Mouse (Mus musculus): ENCODE measurements at regions not wholly inside any gene's neighbourhood (a gene's known extent, or its start where the extent isn't known, plus 50 kb on each side); places are given as distances from the start of the nearest gene placed in this dataset.

- Histone ChIP-seq H3K27ac (ENCODE audit: insufficient read depth, low read depth) (no peak overlapping the region), H3K79me2 (replicated peaks; ENCODE audit: control insufficient read depth, extremely low read depth, insufficient read depth, poor library complexity, severe bottlenecking) (no peaks in the 10 kb centered on the region), H3K9ac (ENCODE audit: insufficient read depth, low read depth) (no peak overlapping the region), H3K4me2 (ENCODE audit: insufficient read depth, low read depth, poor library complexity, severe bottlenecking) (no peak overlapping the region), H3K4me1 (ENCODE audit: control insufficient read depth in 1 of 2, insufficient read depth in 2 of 2) (no peaks in the 10 kb centered on the region), H3K36me3 (replicated peaks in 1 of 2; ENCODE audit: control insufficient read depth in 1 of 2, insufficient read depth in 1 of 2, low read length in 1 of 2) (no peaks in the 10 kb centered on the region), H3K9me3 (replicated peaks; ENCODE audit: low read length) (no peaks in the 10 kb centered on the region), H3K4me3 (replicated peaks in 1 of 3; ENCODE audit: low read depth in 2 of 3, low read length in 2 of 3, poor library complexity in 1 of 3) (no peak overlapping the region), H3K27me3 (replicated peaks) (no peaks in the 10 kb centered on the region)
- in situ Hi-C loops (cut with MboI; ENCODE audit: low pct_ligation_motif_present, low pct_unique_long_range_greater_than_20kb, low sequenced_read_pairs) (no loop called here), dilution Hi-C loops (cut with MboI; ENCODE audit: extremely low pct_ligation_motif_present, extremely low pct_unique_long_range_greater_than_20kb, low sequenced_read_pairs) (no loop called here)
- TF ChIP-seq RCOR1 (conservative IDR thresholded peaks at IDR 0.05; ENCODE audit: low read depth, low read length): no peak
- no peak for TF ChIP-seq ZC3H11A (IDR thresholded peaks at IDR 0.05; ENCODE audit: low read depth, low read length)
- TF ChIP-seq E2F4 (IDR thresholded peaks at IDR 0.05; ENCODE audit: insufficient replicate concordance, low read depth, low read length): no peak
- no peak for TF ChIP-seq MAFK (IDR thresholded peaks at IDR 0.05; ENCODE audit: insufficient replicate concordance, low read length)
- TF ChIP-seq CTCF (conservative IDR thresholded peaks at IDR 0.05 in 1 of 2, IDR thresholded peaks at IDR 0.05 in 1 of 2; ENCODE audit: low read depth in 2 of 2, low read length in 2 of 2): no peak
- DNase-seq (ENCODE audit: extremely low read depth): no peak
Observed at GRCm38 (mm10) chr8:31746855-31747254, 1681.7 kb upstream of the 5930422O12Rik start.

- in situ Hi-C loops (cut with MboI; ENCODE audit: low pct_ligation_motif_present, low pct_unique_long_range_greater_than_20kb, low sequenced_read_pairs): no loop called here
- dilution Hi-C loops (cut with MboI; ENCODE audit: extremely low pct_ligation_motif_present, extremely low pct_unique_long_range_greater_than_20kb, low sequenced_read_pairs): no loop called here
- DNase-seq (ENCODE audit: extremely low read depth): no peak
Observed at GRCm38 (mm10) chr8:31749974-31750373, 1678.5 kb upstream of the 5930422O12Rik start.

GRCm38 (mm10) chr8:31750482-31751126, 1677.9 kb upstream of the 5930422O12Rik start:
- no peak overlapping the region for H3K27ac ChIP-seq (ENCODE audit: insufficient read depth, low read depth)
- TF ChIP-seq PAX5 (IDR thresholded peaks at IDR 0.05; ENCODE audit: low read length) (no peak), HCFC1 (IDR thresholded peaks at IDR 0.05; ENCODE audit: low read depth, low read length) (no peak), USF1 (IDR thresholded peaks at IDR 0.05; ENCODE audit: low read depth, low read length) (no peak), ZMIZ1 (IDR thresholded peaks at IDR 0.05; ENCODE audit: low read depth, low read length) (no peak), CHD1 (IDR thresholded peaks at IDR 0.05; ENCODE audit: low read depth, low read length) (no peak), RCOR1 (conservative IDR thresholded peaks at IDR 0.05; ENCODE audit: low read depth, low read length) (no peak), EP300 (IDR thresholded peaks at IDR 0.05; ENCODE audit: low read length) (no peak), ZC3H11A (IDR thresholded peaks at IDR 0.05; ENCODE audit: low read depth, low read length) (no peak), ETS1 (conservative IDR thresholded peaks at IDR 0.05; ENCODE audit: low read depth, low read length) (no peak), KAT2A (IDR thresholded peaks at IDR 0.05; ENCODE audit: insufficient replicate concordance, low read length) (no peak), JUND (conservative IDR thresholded peaks at IDR 0.05; ENCODE audit: low read depth, low read length) (no peak), ELF1 (IDR thresholded peaks at IDR 0.05; ENCODE audit: low read depth, low read length) (no peak), ZNF384 (IDR thresholded peaks at IDR 0.05; ENCODE audit: low read depth, low read length) (no peak), NELFE (IDR thresholded peaks at IDR 0.05; ENCODE audit: low read depth, low read length) (no peak), GABPA (IDR thresholded peaks at IDR 0.05; ENCODE audit: insufficient replicate concordance, low read depth, low read length) (no peak), E2F4 (IDR thresholded peaks at IDR 0.05; ENCODE audit: insufficient replicate concordance, low read depth, low read length) (no peak), RAD21 (IDR thresholded peaks at IDR 0.05; ENCODE audit: low read depth, low read length) (no peak), ZKSCAN1 (IDR thresholded peaks at IDR 0.05; ENCODE audit: borderline replicate concordance, low read depth, low read length) (no peak)
- no peaks in the 10 kb centered on the region for H3K79me2 ChIP-seq (replicated peaks; ENCODE audit: control insufficient read depth, extremely low read depth, insufficient read depth, poor library complexity, severe bottlenecking)
- dilution Hi-C loops (cut with MboI; ENCODE audit: extremely low pct_ligation_motif_present, extremely low pct_unique_long_range_greater_than_20kb, low sequenced_read_pairs): no loop called here
- no peak overlapping the region for H3K4me2 ChIP-seq (ENCODE audit: insufficient read depth, low read depth, poor library complexity, severe bottlenecking)
- no peaks in the 10 kb centered on the region for H3K27me3 ChIP-seq (replicated peaks)
- no peak overlapping the region for H3K9ac ChIP-seq (ENCODE audit: insufficient read depth, low read depth)
- no peaks in the 10 kb centered on the region for H3K36me3 ChIP-seq (replicated peaks in 1 of 2; ENCODE audit: control insufficient read depth in 1 of 2, insufficient read depth in 1 of 2, low read length in 1 of 2)
- DNase-seq (ENCODE audit: extremely low read depth): no peak
- in situ Hi-C loops (cut with MboI; ENCODE audit: low pct_ligation_motif_present, low pct_unique_long_range_greater_than_20kb, low sequenced_read_pairs): no loop called here
- H3K4me1 ChIP-seq (ENCODE audit: control insufficient read depth in 1 of 2, insufficient read depth in 2 of 2): no peaks in the 10 kb centered on the region
- no peaks in the 10 kb centered on the region for H3K9me3 ChIP-seq (replicated peaks; ENCODE audit: low read length)
- H3K4me3 ChIP-seq (replicated peaks in 1 of 3; ENCODE audit: low read depth in 2 of 3, low read length in 2 of 3, poor library complexity in 1 of 3): no peak overlapping the region

More at GRCm38 (mm10) chr8:31749974-31750373, 1678.5 kb upstream of the 5930422O12Rik start:
- TF ChIP-seq UBTF (IDR thresholded peaks at IDR 0.05; ENCODE audit: low read depth, low read length) (no peak), ZKSCAN1 (IDR thresholded peaks at IDR 0.05; ENCODE audit: borderline replicate concordance, low read depth, low read length) (no peak), ELF1 (IDR thresholded peaks at IDR 0.05; ENCODE audit: low read depth, low read length) (no peak), MYC (IDR thresholded peaks at IDR 0.05; ENCODE audit: low read depth, low read length) (no peak), JUND (conservative IDR thresholded peaks at IDR 0.05; ENCODE audit: low read depth, low read length) (no peak), RCOR1 (conservative IDR thresholded peaks at IDR 0.05; ENCODE audit: low read depth, low read length) (no peak), CTCF (conservative IDR thresholded peaks at IDR 0.05 in 1 of 2, IDR thresholded peaks at IDR 0.05 in 1 of 2; ENCODE audit: low read depth in 2 of 2, low read length in 2 of 2) (no peak), CHD1 (IDR thresholded peaks at IDR 0.05; ENCODE audit: low read depth, low read length) (no peak), E2F4 (IDR thresholded peaks at IDR 0.05; ENCODE audit: insufficient replicate concordance, low read depth, low read length) (no peak), POLR2AphosphoS2 (IDR thresholded peaks at IDR 0.05; ENCODE audit: low read depth, low read length) (no peak), IRF4 (IDR thresholded peaks at IDR 0.05; ENCODE audit: low read depth, low read length) (no peak), MAFK (IDR thresholded peaks at IDR 0.05; ENCODE audit: insufficient replicate concordance, low read length) (no peak), JUN (IDR thresholded peaks at IDR 0.05; ENCODE audit: insufficient read depth, low read depth, low read length) (no peak)
- H3K9ac ChIP-seq (ENCODE audit: insufficient read depth, low read depth): no peak overlapping the region
- no peaks in the 10 kb centered on the region for H3K79me2 ChIP-seq (replicated peaks; ENCODE audit: control insufficient read depth, extremely low read depth, insufficient read depth, poor library complexity, severe bottlenecking)
- H3K4me2 ChIP-seq (ENCODE audit: insufficient read depth, low read depth, poor library complexity, severe bottlenecking): no peak overlapping the region
- H3K36me3 ChIP-seq (replicated peaks in 1 of 2; ENCODE audit: control insufficient read depth in 1 of 2, insufficient read depth in 1 of 2, low read length in 1 of 2): no peaks in the 10 kb centered on the region
- no peaks in the 10 kb centered on the region for H3K4me1 ChIP-seq (ENCODE audit: control insufficient read depth in 1 of 2, insufficient read depth in 2 of 2)
- no peak overlapping the region for H3K27ac ChIP-seq (ENCODE audit: insufficient read depth, low read depth)
- H3K4me3 ChIP-seq (replicated peaks in 1 of 3; ENCODE audit: low read depth in 2 of 3, low read length in 2 of 3, poor library complexity in 1 of 3): no peak overlapping the region
- H3K27me3 ChIP-seq (replicated peaks): no peaks in the 10 kb centered on the region
- no peaks in the 10 kb centered on the region for H3K9me3 ChIP-seq (replicated peaks; ENCODE audit: low read length)
